Mouse (Mus musculus) erythroblast, embryonic 14.5 days (primary cell): ENCODE measurements around the gene Adat1.

Experiments
- GATA1 ChIP-seq: IDR thresholded peaks from 2 replicates; pipeline ENCODE4 v1.6.1; 2012; ENCODE audit warnings: low read length, inconsistent platforms, mixed read lengths
- TAL1 ChIP-seq: IDR thresholded peaks from 3 replicates; pipeline ENCODE4 v1.6.1; 2012; ENCODE audit warnings: low read length, inconsistent platforms, mixed read lengths

GRCm38 (mm10) chr8:111950846-111951245 lies 41.3 kb downstream of the Adat1 start:
- no peak for TF ChIP-seq GATA1
- TF ChIP-seq TAL1, result no peak
